8 mouse cellular contexts compared by ENCODE assay signal in the genomic region with DNA sequence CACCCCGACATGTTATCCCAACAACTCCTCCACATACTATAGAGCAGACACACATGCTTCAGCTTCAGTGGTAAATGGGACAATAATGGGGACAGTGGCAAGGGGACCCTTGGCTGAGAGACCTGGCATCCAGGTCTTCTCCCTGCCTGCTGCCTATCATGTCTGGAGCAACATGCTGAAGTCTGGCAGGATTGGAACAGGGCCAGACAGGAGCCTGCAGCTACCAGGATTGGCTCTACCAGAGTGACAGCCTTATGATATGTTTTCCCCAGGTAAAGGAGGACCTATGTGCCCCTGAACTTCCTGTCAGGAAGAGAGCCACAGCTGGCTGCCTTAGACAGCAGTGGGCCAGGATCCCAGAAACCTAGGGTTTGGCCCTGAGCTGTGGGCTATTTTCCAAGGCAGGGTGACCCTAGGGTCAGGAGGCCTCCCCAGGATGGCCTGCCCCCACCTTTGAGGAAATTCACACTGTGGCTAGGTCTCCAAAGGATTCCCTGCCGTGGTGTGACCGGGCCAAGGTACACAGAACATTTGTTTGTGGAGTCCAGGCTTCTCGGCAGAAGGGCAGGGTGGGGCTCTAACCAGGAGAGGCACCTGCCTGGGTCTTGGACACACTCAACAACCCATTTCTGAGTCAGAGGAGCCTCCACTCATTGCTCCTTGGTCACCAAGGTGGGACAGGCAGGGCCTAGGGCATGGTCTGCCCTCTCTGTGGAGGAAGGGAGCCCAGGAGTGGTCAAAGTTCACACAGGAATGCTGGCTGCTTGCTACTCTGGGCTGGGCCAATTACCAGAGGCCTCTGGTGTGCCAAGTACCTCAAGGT.
DNase-seq lines count a peak whose midpoint lies in the region; ATAC-seq and TF ChIP-seq lines count a peak whose summit lies in the region.

No protein-coding gene starts in this region.

- no peak overlapping the region for H3K9ac ChIP-seq in hindbrain, embryonic 11.5 days (ENCODE audit: low read depth, low read length)
- H3K9ac ChIP-seq in limb, embryonic 11.5 days (ENCODE audit: low read length): no peak overlapping the region
- no peak overlapping the region for H3K9ac ChIP-seq in midbrain, postnatal 0 days (replicated peaks; ENCODE audit: low read length, poor library complexity, severe bottlenecking)

- no peaks in the 10 kb centered on the region for H3K27me3 ChIP-seq in hindbrain, embryonic 11.5 days (ENCODE audit: control insufficient read depth, insufficient read depth, low read length)
- H3K27me3 ChIP-seq in limb, embryonic 11.5 days (ENCODE audit: control insufficient read depth, insufficient read depth, low read length): no peaks in the 10 kb centered on the region
- H3K27me3 ChIP-seq in midbrain, postnatal 0 days (ENCODE audit: insufficient read depth, low read length): no peaks in the 10 kb centered on the region

- ATAC-seq in hindbrain, embryonic 11.5 days (ENCODE audit: low FRiP score): no peak
- no peak for ATAC-seq in limb, embryonic 11.5 days (ENCODE audit: insufficient number of reproducible peaks, low FRiP score, low TSS enrichment, low read depth)
- ATAC-seq in midbrain, postnatal 0 days (ENCODE audit: low FRiP score): no peak
- ATAC-seq in megakaryocyte, adult 5-6 weeks (ENCODE audit: poor library complexity, severe bottlenecking): no peak

- no peak for TF ChIP-seq CTCF in midbrain, postnatal 0 days (IDR thresholded peaks at IDR 0.05)

- peak overlapping the region; percentile 81; the same call in 1 of the 2 replicates for H3K27ac ChIP-seq in hindbrain, embryonic 11.5 days (ENCODE audit: low read depth, low read length)
- H3K27ac ChIP-seq in limb, embryonic 11.5 days (replicated peaks; ENCODE audit: low read depth, low read length): peak overlapping the region; percentile 74
- peak overlapping the region; percentile 60; the same call in 1 of the 2 replicates for H3K27ac ChIP-seq in midbrain, postnatal 0 days (ENCODE audit: low read depth, low read length)

- no peak overlapping the region for H3K4me2 ChIP-seq in hindbrain, embryonic 11.5 days (replicated peaks; ENCODE audit: low read depth, low read length)
- no peak overlapping the region for H3K4me2 ChIP-seq in limb, embryonic 11.5 days (ENCODE audit: low read depth, severe bottlenecking)
- H3K4me2 ChIP-seq in midbrain, postnatal 0 days (ENCODE audit: low read depth, low read length, poor library complexity, severe bottlenecking): no peak overlapping the region

- no peak overlapping the region for H3K4me3 ChIP-seq in hindbrain, embryonic 11.5 days (ENCODE audit: low read depth, low read length)
- H3K4me3 ChIP-seq in limb, embryonic 11.5 days (ENCODE audit: low read depth, low read length): no peak overlapping the region
- H3K4me3 ChIP-seq in midbrain, postnatal 0 days (ENCODE audit: low read depth, low read length): no peak overlapping the region

- no peaks in the 10 kb centered on the region for H3K9me3 ChIP-seq in hindbrain, embryonic 11.5 days (ENCODE audit: control insufficient read depth, low read length)
- no peaks in the 10 kb centered on the region for H3K9me3 ChIP-seq in limb, embryonic 11.5 days (ENCODE audit: control insufficient read depth, low read length)
- no peaks in the 10 kb centered on the region for H3K9me3 ChIP-seq in midbrain, postnatal 0 days (ENCODE audit: low read length)

- H3K36me3 ChIP-seq in hindbrain, embryonic 11.5 days (ENCODE audit: control insufficient read depth, insufficient read depth, low read length): no peaks in the 10 kb centered on the region
- no peaks in the 10 kb centered on the region for H3K36me3 ChIP-seq in limb, embryonic 11.5 days (ENCODE audit: control insufficient read depth, insufficient read depth, low read length)
- H3K36me3 ChIP-seq in midbrain, postnatal 0 days (ENCODE audit: insufficient read depth, low read length): no peaks in the 10 kb centered on the region

- DNase-seq in testis, postnatal 10 days (ENCODE audit: low spot score): peak; percentile 46
- no peak for DNase-seq in testis, postnatal 14 days (ENCODE audit: low spot score)
- DNase-seq in hindbrain, embryonic 11.5 days (ENCODE audit: low spot score): no peak
- DNase-seq in limb, embryonic 11.5 days (ENCODE audit: low spot score): no peak
- no peak for DNase-seq in midbrain, postnatal 0 days (ENCODE audit: low spot score)
- DNase-seq in layer of hippocampus, postnatal 14 days (ENCODE audit: low spot score in 2 of 2): no peak
- DNase-seq in frontal cortex, postnatal 14 days (ENCODE audit: low spot score in 2 of 2): no peak

- 68% methylated on average over 4 of the region's 4 CpGs for WGBS in hindbrain, embryonic 11.5 days
- WGBS in limb, embryonic 11.5 days: 78% methylated on average over 4 of the region's 4 CpGs
- WGBS in midbrain, postnatal 0 days: 78% methylated on average over 4 of the region's 4 CpGs

- peaks cover 9% of the 10 kb centered on the region for H3K4me1 ChIP-seq in hindbrain, embryonic 11.5 days (replicated peaks; ENCODE audit: control insufficient read depth, insufficient read depth, low read length)
- H3K4me1 ChIP-seq in limb, embryonic 11.5 days (ENCODE audit: control insufficient read depth, insufficient read depth, low read length): no peaks in the 10 kb centered on the region; the same call in 1 of the 2 replicates
- peaks cover 11% of the 10 kb centered on the region; the same call in 1 of the 2 replicates for H3K4me1 ChIP-seq in midbrain, postnatal 0 days (ENCODE audit: insufficient read depth, low read length)
